13 mouse cellular contexts compared by ENCODE assay signal in the genomic region with DNA sequence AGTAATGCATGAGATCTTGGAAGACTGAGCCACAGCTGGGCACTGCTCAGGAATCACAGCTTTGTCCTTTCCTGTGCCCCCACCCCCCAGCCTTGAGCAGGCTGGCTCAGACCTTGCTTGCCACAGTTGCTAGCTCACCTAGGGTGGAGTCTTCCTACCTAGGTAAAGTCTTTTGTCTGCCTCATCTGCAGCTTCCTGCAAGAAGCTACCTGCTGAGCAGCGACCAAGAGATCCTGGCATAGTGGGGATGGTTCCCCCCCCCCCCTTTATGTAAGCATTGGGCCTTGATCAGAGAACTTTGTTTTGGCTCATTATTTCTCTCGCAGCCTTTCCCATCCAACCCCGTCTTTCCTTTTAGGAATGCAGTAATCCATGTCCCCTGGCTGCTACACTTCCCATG. TPM values are rescaled to one million over a fixed set of nuclear protein-coding genes. Genes with fewer than 3 reads are reported as not detected.
"Had no signal": no experiment of that assay in that cellular context is flagged by ENCODE, and none has a peak within 500 bp of the region (broad histone marks: within the 10 kb centered on the region; RNA-seq: fewer than 3 reads in every experiment).

No protein-coding gene starts in this region.

- DNase-seq: retina, postnatal 1 day; right cerebral cortex, adult 18-20 months; right cerebral cortex, postnatal 14 days; right cerebral cortex, postnatal 25 days; right cerebral cortex, postnatal 4 days; spleen, adult 18-20 months; thymus, adult 18-20 months; thymus, adult 2 months; thymus, postnatal 14 days; thymus, postnatal 25 days; thymus, postnatal 36 days; thymus, postnatal 4 days had no signal

RNA-seq across cellular contexts. Expression of gene Fam184b, which starts 17.9 kb away (rescaled TPM):
- total RNA-seq: neutrophil, adult 5-6 weeks had no signal
